Comparison of ENCODE assay signal across 30 mouse cellular contexts in genomic region chr6:91191465-91191864, GRCm38 (mm10). TPM values are rescaled to one million over a fixed set of nuclear protein-coding genes. Genes with fewer than 3 reads are reported as not detected.
DNase-seq lines count a peak whose midpoint lies in the region; ATAC-seq lines count a peak whose summit lies in the region.
"Had no signal": no experiment of that assay in that cellular context is flagged by ENCODE, and none has a peak within 500 bp of the region (broad histone marks: within the 10 kb centered on the region; RNA-seq: fewer than 3 reads in every experiment).

No protein-coding gene starts in this region.

- 31% methylated on average over 2 of the region's 2 CpGs for WGBS in forebrain, embryonic 10.5 days
- WGBS in forebrain, embryonic 15.5 days: 55% methylated on average over 2 of the region's 2 CpGs
- 51% methylated on average over 2 of the region's 2 CpGs for WGBS in hindbrain, embryonic 10.5 days
- 39% methylated on average over 2 of the region's 2 CpGs for WGBS in hindbrain, embryonic 11.5 days

- no peak for ATAC-seq in forebrain, embryonic 15.5 days (replicated peaks)
- no peak for ATAC-seq in hindbrain, embryonic 11.5 days (ENCODE audit: low FRiP score)
- no peak for ATAC-seq in monocyte, adult 5-6 weeks (replicated peaks; ENCODE audit: insufficient number of reproducible peaks, low FRiP score, low TSS enrichment, poor library complexity, severe bottlenecking)
- ATAC-seq: forebrain, embryonic 13.5 days; forebrain, postnatal 0 days; hindbrain, embryonic 16.5 days; intestine, embryonic 15.5 days; Patski had no signal

- no peaks in the 10 kb centered on the region for H3K9me3 ChIP-seq in forebrain, embryonic 10.5 days
- no peaks in the 10 kb centered on the region for H3K9me3 ChIP-seq in forebrain, embryonic 15.5 days
- H3K9me3 ChIP-seq in hindbrain, embryonic 10.5 days: no peaks in the 10 kb centered on the region
- no peaks in the 10 kb centered on the region for H3K9me3 ChIP-seq in hindbrain, embryonic 11.5 days (ENCODE audit: control insufficient read depth, low read length)
- H3K9me3 ChIP-seq: embryonic facial prominence, embryonic 13.5 days; forebrain, embryonic 13.5 days; G1E; heart, embryonic 12.5 days; heart, embryonic 15.5 days; hindbrain, embryonic 13.5 days; intestine, embryonic 15.5 days had no signal

- peak overlapping the region; percentile 25; the same call in 1 of the 2 replicates for H3K27ac ChIP-seq in forebrain, embryonic 10.5 days
- no peak overlapping the region for H3K27ac ChIP-seq in forebrain, embryonic 15.5 days (replicated peaks)
- H3K27ac ChIP-seq in hindbrain, embryonic 10.5 days: peak overlapping the region; percentile 6; the same call in 1 of the 2 replicates
- H3K27ac ChIP-seq in hindbrain, embryonic 11.5 days (ENCODE audit: low read depth, low read length): no peak overlapping the region
- H3K27ac ChIP-seq: embryonic facial prominence, embryonic 13.5 days; forebrain, embryonic 13.5 days; heart, adult 2 months; heart, embryonic 15.5 days; hindbrain, embryonic 13.5 days; intestine, embryonic 15.5 days had no signal

- no peak for DNase-seq in forebrain, embryonic 10.5 days (ENCODE audit: extremely low spot score, low spot score)
- DNase-seq in hindbrain, embryonic 10.5 days (ENCODE audit: low spot score): no peak
- no peak for DNase-seq in hindbrain, embryonic 11.5 days (ENCODE audit: low spot score)
- peak; percentile 75 for DNase-seq in retina, postnatal 1 day
- DNase-seq in retina, embryonic 14.5 days (ENCODE audit: low spot score): no peak
- DNase-seq in cerebellum, adult 11 months: no peak
- DNase-seq: adrenal gland, postnatal 10 days; adrenal gland, postnatal 36 days; B cell, adult 2 months; cerebellum, adult 2 months; cerebellum, adult 9-11 months; cerebellum, postnatal 25 days; forebrain, postnatal 0 days; gastrocnemius, postnatal 25 days; heart, adult 2 months; heart, postnatal 10 days; heart, postnatal 4 days had no signal

- no peak overlapping the region for H3K9ac ChIP-seq in forebrain, embryonic 15.5 days (replicated peaks)
- H3K9ac ChIP-seq in hindbrain, embryonic 11.5 days (ENCODE audit: low read depth, low read length): no peak overlapping the region
- H3K9ac ChIP-seq: embryonic facial prominence, embryonic 13.5 days; forebrain, embryonic 13.5 days; forebrain, postnatal 0 days; heart, embryonic 12.5 days; heart, embryonic 15.5 days; hindbrain, embryonic 13.5 days; intestine, embryonic 15.5 days had no signal

- no peak overlapping the region for H3K4me3 ChIP-seq in forebrain, embryonic 10.5 days
- no peak overlapping the region for H3K4me3 ChIP-seq in forebrain, embryonic 15.5 days
- no peak overlapping the region for H3K4me3 ChIP-seq in hindbrain, embryonic 10.5 days
- H3K4me3 ChIP-seq in hindbrain, embryonic 11.5 days (ENCODE audit: low read depth, low read length): no peak overlapping the region
- H3K4me3 ChIP-seq: embryonic facial prominence, embryonic 13.5 days; erythroblast, embryonic 14.5 days; forebrain, embryonic 13.5 days; heart, adult 2 months; heart, embryonic 12.5 days; heart, embryonic 15.5 days; hindbrain, embryonic 13.5 days; intestine, embryonic 15.5 days had no signal

- no peak overlapping the region for H3K4me2 ChIP-seq in forebrain, embryonic 15.5 days (replicated peaks)
- no peak overlapping the region for H3K4me2 ChIP-seq in hindbrain, embryonic 11.5 days (replicated peaks; ENCODE audit: low read depth, low read length)
- H3K4me2 ChIP-seq: embryonic facial prominence, embryonic 13.5 days; forebrain, embryonic 13.5 days; heart, embryonic 12.5 days; heart, embryonic 15.5 days; hindbrain, embryonic 13.5 days; intestine, embryonic 15.5 days had no signal

- H3K36me3 ChIP-seq in forebrain, embryonic 10.5 days (replicated peaks): no peaks in the 10 kb centered on the region
- no peaks in the 10 kb centered on the region for H3K36me3 ChIP-seq in forebrain, embryonic 15.5 days
- H3K36me3 ChIP-seq in hindbrain, embryonic 10.5 days: no peaks in the 10 kb centered on the region
- no peaks in the 10 kb centered on the region for H3K36me3 ChIP-seq in hindbrain, embryonic 11.5 days (ENCODE audit: control insufficient read depth, insufficient read depth, low read length)
- H3K36me3 ChIP-seq: embryonic facial prominence, embryonic 13.5 days; G1E; heart, embryonic 12.5 days; heart, embryonic 15.5 days; hindbrain, embryonic 13.5 days; intestine, embryonic 15.5 days had no signal

- H3K27me3 ChIP-seq in forebrain, embryonic 10.5 days (ENCODE audit: poor library complexity, severe bottlenecking): 0 out of 2 replicates have a peak, but pooled peaks cover 3% of the 10 kb centered on the region
- H3K27me3 ChIP-seq in forebrain, embryonic 15.5 days: no peaks in the 10 kb centered on the region
- H3K27me3 ChIP-seq in hindbrain, embryonic 10.5 days (ENCODE audit: insufficient read depth, poor library complexity, severe bottlenecking): 0 out of 2 replicates have a peak, but pooled peaks cover 4% of the 10 kb centered on the region
- H3K27me3 ChIP-seq in hindbrain, embryonic 11.5 days (ENCODE audit: control insufficient read depth, insufficient read depth, low read length): no peaks in the 10 kb centered on the region
- H3K27me3 ChIP-seq: embryonic facial prominence, embryonic 13.5 days; forebrain, embryonic 13.5 days; hindbrain, embryonic 13.5 days; intestine, embryonic 15.5 days; Patski had no signal

- H3K4me1 ChIP-seq in forebrain, embryonic 10.5 days: peaks cover 22% of the 10 kb centered on the region
- no peaks in the 10 kb centered on the region for H3K4me1 ChIP-seq in forebrain, embryonic 15.5 days
- peaks cover 28% of the 10 kb centered on the region for H3K4me1 ChIP-seq in hindbrain, embryonic 10.5 days (replicated peaks)
- H3K4me1 ChIP-seq in hindbrain, embryonic 11.5 days (replicated peaks; ENCODE audit: control insufficient read depth, insufficient read depth, low read length): no peaks in the 10 kb centered on the region
- H3K4me1 ChIP-seq: forebrain, embryonic 13.5 days; hindbrain, embryonic 13.5 days; intestine, embryonic 15.5 days had no signal

RNA-seq across cellular contexts. Expression of gene Fbln2, which starts 20.8 kb away (rescaled TPM):
- 30.5 and 35.4 TPM in 2 replicates for polyA plus RNA-seq in forebrain, embryonic 10.5 days (2016; fragmentation: Nextera tagmentation; extraction: Ambion mirVana)
- 10.0 and 11.1 TPM in 2 replicates for polyA plus RNA-seq in forebrain, embryonic 15.5 days (2015; fragmentation: Nextera tagmentation; extraction: Ambion mirVana)
- 28.5 and 32.2 TPM in 2 replicates for polyA plus RNA-seq in hindbrain, embryonic 10.5 days (2016; fragmentation: Nextera tagmentation; extraction: Ambion mirVana)
- 30.7 and 36.5 TPM in 2 replicates for polyA plus RNA-seq in hindbrain, embryonic 11.5 days (2014; fragmentation: Nextera tagmentation; extraction: Ambion mirVana)
- not detected in 3 replicates for total RNA-seq in monocyte, adult 5-6 weeks (2017)
- total RNA-seq: common myeloid progenitor, adult 5-6 weeks had no signal
- polyA plus RNA-seq: G1E had no signal

RNA-seq across cellular contexts. Expression of gene Hdac11, which starts 35.0 kb away (rescaled TPM):
- 9.5 and 9.8 TPM in 2 replicates for polyA plus RNA-seq in forebrain, embryonic 10.5 days (2016; fragmentation: Nextera tagmentation; extraction: Ambion mirVana)
- 21.1 and 24.1 TPM in 2 replicates for polyA plus RNA-seq in forebrain, embryonic 15.5 days (2015; fragmentation: Nextera tagmentation; extraction: Ambion mirVana)
- polyA plus RNA-seq in hindbrain, embryonic 10.5 days (2016; fragmentation: Nextera tagmentation; extraction: Ambion mirVana): 12.3 and 15.6 TPM in 2 replicates
- 13.2 and 14.5 TPM in 2 replicates for polyA plus RNA-seq in hindbrain, embryonic 11.5 days (2014; fragmentation: Nextera tagmentation; extraction: Ambion mirVana)
- total RNA-seq in monocyte, adult 5-6 weeks (2017): 0.43 to 1.6 TPM (median 1.3 TPM) in 3 replicates

Comparison
In these comparisons a context has a peak if more than half of its experiments do, and no peak if none do; other contexts are left out.
1. H3K27ac ChIP-seq: peak in forebrain, embryonic 10.5 days (single experiment) and hindbrain, embryonic 10.5 days (single experiment); none in forebrain, embryonic 15.5 days (single experiment) and hindbrain, embryonic 11.5 days (single experiment).